Mouse (Mus musculus) left cerebral cortex, adult 2 months (tissue): ENCODE results near the gene Asb8. TPM values are rescaled to one million over a fixed set of nuclear protein-coding genes. Genes with fewer than 3 reads are reported as not detected.

Experiments used
- DNase-seq, 2 experiments: peaks; one replicate each; pipeline ENCODE4 v3.0.0; 2021 to 2022; ENCODE audit warnings: low spot score in 2 of 2, mixed read lengths in 1 of 2; ENCODE audit errors: extremely low spot score in 1 of 2
- H3K27ac ChIP-seq: fragments of 200-600 bp; 2 replicates; pipeline ENCODE4 v1.8.1; 2022
- H3K4me3 ChIP-seq: fragments of 200-600 bp; 2 replicates; pipeline ENCODE4 v1.8.1; 2022
- CTCF ChIP-seq: fragments of 200-600 bp; IDR thresholded peaks from 2 replicates; pipeline ENCODE4 v1.8.1; 2022; ENCODE audit warnings: antibody characterized with exemption, mild to moderate bottlenecking, moderate library complexity
- intact Hi-C: fragments of 180-260 bp; cut with DNase I; formaldehyde crosslinking; loops from one replicate; pipeline ENCODE4 v1.15.1; 2025
- total RNA-seq, 2 experiments: library from RNA; stranded (reverse); gene quantifications; 2 replicates each; pipeline ENCODE4 v1.2.3; 2021

Asb8 gene
- total RNA-seq, 2 experiments from 2014 or later, result 46.2 to 51.8 TPM

DNA sequence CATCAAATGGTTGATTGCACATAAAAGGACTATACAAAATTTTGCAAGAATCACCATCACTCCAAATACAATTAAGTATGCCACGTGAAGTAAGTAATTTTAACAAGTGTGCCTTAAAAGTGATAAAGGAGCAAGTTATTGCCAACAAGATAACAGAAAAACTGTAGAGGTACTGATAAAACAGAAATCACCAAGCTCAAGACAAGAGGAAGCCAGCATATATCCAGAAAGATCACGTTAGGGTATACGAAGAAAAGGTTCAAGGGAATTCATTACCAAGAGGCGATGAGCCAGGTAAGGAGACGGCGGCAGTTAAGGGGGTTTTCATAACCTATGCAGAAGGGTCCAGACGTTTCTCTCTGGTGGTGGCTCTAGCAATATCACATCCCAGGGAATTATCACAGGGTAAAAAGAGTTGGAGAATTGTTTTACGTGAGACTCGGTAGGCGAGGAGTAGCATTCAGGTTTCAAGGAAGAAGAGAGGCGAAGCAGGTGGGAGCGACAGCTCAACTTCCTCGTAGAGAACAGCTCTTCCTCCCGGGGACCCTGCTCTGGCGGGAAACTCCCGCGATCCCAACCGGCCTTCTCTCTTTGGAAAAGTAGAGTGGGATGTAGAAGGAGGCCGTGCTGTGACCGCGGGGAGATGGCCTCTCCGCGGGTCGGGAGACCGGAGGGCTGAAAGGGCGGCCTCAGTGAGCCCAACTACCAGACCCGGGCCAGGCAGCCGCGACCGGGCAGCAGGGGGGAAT is 72.9 kb downstream of the Asb8 start, which contains the start of gene Pfkm:
Gene Pfkm, plus strand, starts transcription at position 218 of the 749 bp plus-strand sequence.
- peak within 1 kb of the TSS; percentile 90 for H3K27ac ChIP-seq
- intact Hi-C loops, result loop anchor here (1.0 to 10.0 kb wide), 5 partner anchors 16 to 202 kb away; partner anchors contain the start of gene Zfp641
- H3K4me3 ChIP-seq, result peak within 1 kb of the TSS; percentile 92
- no peak for DNase-seq
- TF ChIP-seq CTCF, result no peak

DNA sequence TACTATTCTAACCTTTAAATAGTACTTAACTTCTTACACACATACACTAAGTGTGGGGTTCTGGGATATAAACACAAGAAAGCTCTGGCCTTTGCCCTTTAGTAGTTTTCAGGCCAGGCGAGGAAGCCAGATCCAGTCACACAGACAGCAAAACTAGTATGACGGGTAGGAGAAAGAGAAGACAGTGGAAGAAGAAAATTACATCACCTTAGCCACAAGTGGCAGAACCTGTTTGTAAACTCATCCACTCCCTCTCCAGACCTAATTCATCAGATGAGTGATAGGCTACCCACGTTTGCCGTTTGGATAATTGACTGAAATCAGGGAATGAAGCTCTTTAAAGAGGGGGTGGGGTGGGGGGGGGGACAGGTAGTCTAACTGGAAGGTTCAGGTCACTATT is 73.6 kb downstream of the Asb8 start:
- Histone ChIP-seq H3K4me3 (no peak overlapping the region), H3K27ac (no peak overlapping the region)
- intact Hi-C loops, result loop anchor here (2.0 to 10.0 kb wide), 5 partner anchors 53 to 299 kb away; partner anchors contain the start of gene Zfp641
- TF ChIP-seq CTCF, result no peak
- DNase-seq, result no peak

DNA sequence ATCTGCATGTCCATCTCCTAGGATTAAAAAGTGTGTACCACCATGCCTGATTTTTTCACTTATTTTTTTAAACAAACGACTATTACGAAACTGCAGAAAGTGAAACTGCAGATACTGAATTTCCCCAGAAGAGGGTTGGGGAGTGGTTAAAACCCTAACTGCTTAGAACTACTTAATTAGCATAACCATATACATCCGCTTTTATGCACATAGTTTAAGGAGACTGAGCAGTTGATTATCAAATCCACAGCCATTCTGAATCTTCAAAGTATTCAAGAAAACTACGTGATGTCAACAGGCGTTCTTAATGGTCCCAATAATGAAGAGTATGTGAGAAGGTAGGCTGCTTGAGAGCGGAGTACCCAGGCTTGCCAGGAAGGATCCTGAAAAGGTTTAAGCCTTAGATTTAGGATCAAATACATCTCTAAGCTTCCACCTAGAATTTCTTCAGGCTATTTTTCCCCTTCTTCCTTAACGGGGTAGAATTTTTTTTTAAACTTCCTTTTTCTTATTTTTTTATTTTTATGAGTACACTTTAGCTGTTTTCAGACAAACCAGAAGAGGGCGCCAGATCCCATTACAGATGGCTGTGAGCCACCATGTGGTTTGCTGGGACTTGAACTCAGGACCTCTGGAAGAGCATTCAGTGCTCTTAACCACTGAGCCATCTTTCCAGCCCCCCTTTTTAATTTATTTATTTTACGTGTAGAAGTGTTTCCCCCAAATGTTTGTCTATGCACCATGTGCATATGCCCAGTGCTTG is 75.8 kb downstream of the Asb8 start:
- peak; percentile 82 for TF ChIP-seq CTCF
- intact Hi-C loops, result loop anchor here (2.0 to 10.0 kb wide), 2 partner anchors 205 to 301 kb away; partner anchors contain the start of gene Zfp641
- no peak for DNase-seq
- H3K27ac ChIP-seq, result no peak overlapping the region
- H3K4me3 ChIP-seq, result no peak overlapping the region

DNA sequence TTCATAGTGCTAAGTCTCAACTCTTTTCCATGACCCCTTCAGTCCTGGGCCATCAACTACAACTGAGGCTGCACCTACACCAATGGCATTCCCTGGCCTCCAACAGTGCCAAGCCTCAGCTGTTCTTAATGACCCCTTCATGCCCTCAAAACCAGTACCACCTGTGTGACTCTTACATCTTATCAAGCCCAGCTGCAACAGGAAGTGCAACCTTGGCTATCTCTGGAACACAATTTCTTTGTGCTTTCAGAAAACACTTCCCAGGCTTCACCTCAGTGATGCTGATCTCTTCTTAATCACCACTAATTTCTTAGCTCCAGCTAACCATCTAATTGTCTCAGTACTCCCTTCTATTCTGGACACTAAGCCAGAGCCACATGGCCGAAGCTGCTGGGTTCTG is 76.5 kb downstream of the Asb8 start:
- DNase-seq, result no peak
- Histone ChIP-seq H3K27ac (no peak overlapping the region), H3K4me3 (no peak overlapping the region)
- TF ChIP-seq CTCF, result no peak
- intact Hi-C loops, result no loop called here

Other genes with a start within 250 kb of the Asb8 start
- gene Tmem106c, start 201.4 kb downstream of the Asb8 start, total RNA-seq, result 10 to 100 TPM; 26.6 to 31.7 TPM
- gene Col2a1, start 160.9 kb downstream of the Asb8 start, total RNA-seq, result under 1 TPM; 0.61 to 0.63 TPM
- gene Pfkm, start 73.0 kb downstream of the Asb8 start, total RNA-seq, result 100 to 1,000 TPM; 379 to 387 TPM
- 10 to 100 TPM; 13.6 to 15.6 TPM for gene Senp1, start 71.9 kb downstream of the Asb8 start, total RNA-seq
- 10 to 100 TPM; 20.6 to 21.8 TPM for gene Ccdc184, start 1.5 kb upstream of the Asb8 start, total RNA-seq
- not detected for gene Olfr288, start 29.9 kb upstream of the Asb8 start, total RNA-seq
- gene Gm44579, start 55.4 kb upstream of the Asb8 start, total RNA-seq, result under 1 TPM in 1 of 2 experiments, not detected in 1; 0.32 TPM
- 1 to 10 TPM; 4.7 to 5.3 TPM for gene Olfr287, start 55.4 kb upstream of the Asb8 start, total RNA-seq
- gene Olfr286, start 68.8 kb upstream of the Asb8 start, total RNA-seq, result not detected
- not detected for gene H1fnt, start 91.7 kb upstream of the Asb8 start, total RNA-seq
- gene Zfp641, start 130.5 kb upstream of the Asb8 start, total RNA-seq, result 1 to 10 TPM; 6.6 to 8.0 TPM
- gene Olfr285, start 151.7 kb upstream of the Asb8 start, total RNA-seq, result not detected
- gene Olfr284, start 175.4 kb upstream of the Asb8 start, total RNA-seq, result not detected
- not detected for gene Olfr283, start 215.3 kb upstream of the Asb8 start, total RNA-seq